Mouse (Mus musculus) cerebellum, adult 2 months (tissue): ENCODE measurements around the gene Cfap45.

Experiments used
- CTCF ChIP-seq: fragments of 200-500 bp; IDR thresholded peaks from 2 replicates; pipeline ENCODE4 v1.5.1; 2011; ENCODE audit warnings: low read depth, mild to moderate bottlenecking, control low read depth, low read length, moderate library complexity, borderline replicate concordance; ENCODE audit not compliant: insufficient read depth
- POLR2A ChIP-seq: fragments of 200-500 bp; IDR thresholded peaks from 2 replicates; pipeline ENCODE4 v1.6.1; 2011; ENCODE audit warnings: low read length, control low read depth, borderline replicate concordance; ENCODE audit not compliant: insufficient read depth

DNA sequence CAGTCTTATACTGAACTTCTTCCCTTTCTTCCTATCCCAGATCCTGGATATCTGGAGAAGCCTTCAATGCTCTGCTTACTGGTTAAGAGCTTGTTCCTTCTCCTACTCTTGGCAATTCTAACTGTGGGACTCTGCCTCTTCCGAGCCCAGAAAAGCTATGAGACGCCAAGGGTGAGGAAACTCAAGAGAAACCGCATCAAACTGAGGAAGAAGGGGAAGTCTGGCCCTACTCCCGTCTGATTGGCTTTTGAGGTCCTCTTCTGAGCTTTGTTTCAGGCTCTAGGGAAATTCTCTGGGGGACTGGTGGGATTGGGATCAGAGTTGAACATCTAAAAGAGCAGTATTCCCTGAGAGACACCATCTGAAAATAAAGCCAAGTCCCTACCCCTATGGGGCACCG is 42.6 kb upstream of the Cfap45 start:
- TF ChIP-seq POLR2A (no peak), CTCF (no peak)
